Mouse (Mus musculus) kidney, embryonic 15.5 days (tissue): ENCODE measurements around the gene Gm14137. TPM values are rescaled to one million over a fixed set of nuclear protein-coding genes. Genes with fewer than 3 reads are reported as not detected.

ENCODE experiments used
- ATAC-seq: fragments of 200-750 bp; cut with Nextera tagmentation; replicated peaks from 2 replicates; pipeline ENCODE4 v1.8.0; 2017; ENCODE audit warnings: moderate TSS enrichment; ENCODE audit not compliant: low FRiP score
- H3K27ac ChIP-seq: fragments of 300-500 bp; sonication (generic); 2 replicates; pipeline ENCODE4 v1.5.1; 2015; ENCODE audit warnings: mild to moderate bottlenecking, inconsistent platforms
- H3K27me3 ChIP-seq: fragments of 300-500 bp; sonication (generic); 2 replicates; pipeline ENCODE4 v1.6.1; 2015; ENCODE audit warnings: inconsistent platforms
- H3K36me3 ChIP-seq: fragments of 300-500 bp; sonication (generic); 2 replicates; pipeline ENCODE4 v1.6.1; 2015; ENCODE audit warnings: inconsistent platforms
- H3K4me1 ChIP-seq: fragments of 300-500 bp; sonication (generic); 2 replicates; pipeline ENCODE4 v1.6.1; 2015; ENCODE audit warnings: inconsistent platforms
- H3K4me2 ChIP-seq: fragments of 300-500 bp; sonication (generic); 2 replicates; pipeline ENCODE4 v1.6.1; 2015; ENCODE audit warnings: moderate library complexity, mild to moderate bottlenecking, inconsistent platforms
- H3K4me3 ChIP-seq: fragments of 300-500 bp; sonication (generic); replicated peaks from 2 replicates; pipeline ENCODE4 v1.5.1; 2015; ENCODE audit warnings: mild to moderate bottlenecking, inconsistent platforms
- H3K9ac ChIP-seq: fragments of 300-500 bp; sonication (generic); 2 replicates; pipeline ENCODE4 v1.6.1; 2015; ENCODE audit warnings: mild to moderate bottlenecking, inconsistent platforms
- H3K9me3 ChIP-seq: fragments of 300-500 bp; sonication (generic); replicated peaks from 2 replicates; pipeline ENCODE4 v1.6.1; 2016; ENCODE audit warnings: inconsistent platforms
- WGBS: fragments of 180-500 bp; shearing (Covaris S2); methylation state at CpG from one replicate; pipeline ENCODE4 v1.1.7; 2015; ENCODE audit warnings: mixed read lengths; 5-methylcytosine and 5-hydroxymethylcytosine counted together
- polyA plus RNA-seq: library from polyadenylated mRNA; unstranded; fragments of >200 nt; fragmentation: Nextera tagmentation; extraction: Ambion mirVana; gene quantifications from 2 replicates; pipeline ENCODE4 v1.2.1, GENCODE M21; 2015

Gene Gm14137
- polyA plus RNA-seq, 1 experiment from 2014 or later = 0.81 TPM

GRCm38 (mm10) chr2:119157836-119158235 lies 16.5 kb upstream of the Gm14137 start:
- ATAC-seq = no peak
- Histone ChIP-seq H3K36me3 (peaks cover 16% of the 10 kb centered on the region), H3K4me3 (no peak overlapping the region), H3K27me3 (0 out of 2 replicates have a peak, but pooled peaks cover 4% of the 10 kb centered on the region), H3K4me2 (peak overlapping the region; percentile 88; the same call in 1 of the 2 replicates), H3K9me3 (no peaks in the 10 kb centered on the region), H3K4me1 (peaks cover 18% of the 10 kb centered on the region), H3K27ac (no peak overlapping the region), H3K9ac (no peak overlapping the region)

GRCm38 (mm10) chr2:119161247-119161646 lies 13.1 kb upstream of the Gm14137 start:
- Histone ChIP-seq H3K27me3 (peaks cover 13% of the 10 kb centered on the region), H3K36me3 (no peaks in the 10 kb centered on the region), H3K4me2 (no peak overlapping the region), H3K4me3 (no peak overlapping the region), H3K9ac (no peak overlapping the region), H3K27ac (peak overlapping the region; percentile 59), H3K9me3 (no peaks in the 10 kb centered on the region), H3K4me1 (peaks cover 5% of the 10 kb centered on the region)
- WGBS = 39% methylated on average over 2 of the region's 2 CpGs
- ATAC-seq = no peak

GRCm38 (mm10) chr2:119163135-119163534 lies 11.2 kb upstream of the Gm14137 start:
- H3K4me3 ChIP-seq = no peak overlapping the region
- H3K4me1 ChIP-seq = peaks cover 16% of the 10 kb centered on the region
- 58% methylated on average over 3 of the region's 3 CpGs for WGBS
- no peak for ATAC-seq
- H3K36me3 ChIP-seq = no peaks in the 10 kb centered on the region
- no peaks in the 10 kb centered on the region for H3K9me3 ChIP-seq
- no peak overlapping the region for H3K9ac ChIP-seq
- H3K27me3 ChIP-seq = peaks cover 29% of the 10 kb centered on the region
- no peak overlapping the region for H3K27ac ChIP-seq
- no peak overlapping the region for H3K4me2 ChIP-seq

- Histone ChIP-seq H3K27ac (no peak overlapping the region), H3K4me3 (no peak overlapping the region), H3K4me1 (peaks cover 17% of the 10 kb centered on the region), H3K9me3 (no peaks in the 10 kb centered on the region), H3K27me3 (peaks cover 31% of the 10 kb centered on the region), H3K9ac (no peak overlapping the region), H3K4me2 (no peak overlapping the region), H3K36me3 (no peaks in the 10 kb centered on the region)
- ATAC-seq = no peak
- WGBS = 89% methylated on average over 4 of the region's 4 CpGs
Measured at GRCm38 (mm10) chr2:119163999-119164398, 10.3 kb upstream of the Gm14137 start.

- H3K36me3 ChIP-seq = no peaks in the 10 kb centered on the region
- no peak for ATAC-seq
- no peak overlapping the region for H3K27ac ChIP-seq
- peaks cover 17% of the 10 kb centered on the region for H3K4me1 ChIP-seq
- H3K27me3 ChIP-seq = peaks cover 31% of the 10 kb centered on the region
- no peaks in the 10 kb centered on the region for H3K9me3 ChIP-seq
- H3K4me3 ChIP-seq = no peak overlapping the region
- no peak overlapping the region for H3K4me2 ChIP-seq
- H3K9ac ChIP-seq = no peak overlapping the region
Measured at GRCm38 (mm10) chr2:119165401-119165800, 8.9 kb upstream of the Gm14137 start.

- peaks cover 27% of the 10 kb centered on the region for H3K27me3 ChIP-seq
- no peaks in the 10 kb centered on the region for H3K9me3 ChIP-seq
- peak; percentile 86 for ATAC-seq
- H3K36me3 ChIP-seq = no peaks in the 10 kb centered on the region
- H3K9ac ChIP-seq = peak within 1 kb of the TSS; percentile 42
- H3K27ac ChIP-seq = 0 out of 2 replicates have a peak within 1 kb of the TSS, but pooled peaks have one; percentile 41
- peak within 1 kb of the TSS; percentile 56 for H3K4me3 ChIP-seq
- H3K4me2 ChIP-seq = peak within 1 kb of the TSS; percentile 99
- under 1% methylated on average over 60 of the region's 60 CpGs for WGBS
- H3K4me1 ChIP-seq = peaks cover 27% of the 10 kb centered on the region
Measured at GRCm38 (mm10) chr2:119166901-119167865, 7.1 kb upstream of the Gm14137 start, which contains the start of gene Gchfr. Gene Gchfr, plus strand, starts transcription at chr2:119167773.

GRCm38 (mm10) chr2:119167866-119168256 lies 6.4 kb upstream of the Gm14137 start:
- Histone ChIP-seq H3K4me2 (peak overlapping the region; percentile 99), H3K4me3 (peak overlapping the region; percentile 56), H3K27me3 (peaks cover 27% of the 10 kb centered on the region), H3K4me1 (peaks cover 34% of the 10 kb centered on the region), H3K9ac (peak overlapping the region; percentile 42), H3K27ac (no peak overlapping the region), H3K9me3 (no peaks in the 10 kb centered on the region), H3K36me3 (no peaks in the 10 kb centered on the region)
- peak; percentile 16 for ATAC-seq
- WGBS = 4% methylated on average over 26 of the region's 26 CpGs

GRCm38 (mm10) chr2:119170282-119170681 lies 4.0 kb upstream of the Gm14137 start:
- 92% methylated on average over 2 of the region's 2 CpGs for WGBS

GRCm38 (mm10) chr2:119171574-119171973 lies 2.7 kb upstream of the Gm14137 start:
- peaks cover 17% of the 10 kb centered on the region for H3K27me3 ChIP-seq
- H3K9ac ChIP-seq = no peak overlapping the region
- WGBS = 49% methylated on average over 8 of the region's 8 CpGs
- H3K4me3 ChIP-seq = no peak overlapping the region
- ATAC-seq = no peak
- no peaks in the 10 kb centered on the region; the same call in 1 of the 2 replicates for H3K36me3 ChIP-seq
- H3K4me1 ChIP-seq = peaks cover 59% of the 10 kb centered on the region
- no peaks in the 10 kb centered on the region for H3K9me3 ChIP-seq
- no peak overlapping the region for H3K27ac ChIP-seq
- H3K4me2 ChIP-seq = no peak overlapping the region

More at GRCm38 (mm10) chr2:119170282-119170681, 4.0 kb upstream of the Gm14137 start:
- ATAC-seq = no peak
- Histone ChIP-seq H3K27ac (no peak overlapping the region), H3K4me3 (no peak overlapping the region), H3K4me1 (peaks cover 58% of the 10 kb centered on the region), H3K9ac (no peak overlapping the region), H3K36me3 (no peaks in the 10 kb centered on the region), H3K9me3 (no peaks in the 10 kb centered on the region), H3K4me2 (no peak overlapping the region), H3K27me3 (peaks cover 27% of the 10 kb centered on the region)

- peaks cover 8% of the 10 kb centered on the region for H3K27me3 ChIP-seq
- peak overlapping the region; percentile 43; the same call in 1 of the 2 replicates for H3K4me2 ChIP-seq
Measured at GRCm38 (mm10) chr2:119172446-119172845, 1.9 kb upstream of the Gm14137 start.

GRCm38 (mm10) chr2:119172862-119173576 lies 1.3 kb upstream of the Gm14137 start:
- H3K36me3 ChIP-seq = peaks cover 12% of the 10 kb centered on the region
- H3K4me3 ChIP-seq = no peak overlapping the region
- no peaks in the 10 kb centered on the region for H3K9me3 ChIP-seq
- peak; percentile 43 for ATAC-seq
- H3K27ac ChIP-seq = peak overlapping the region; percentile 81
- 9% methylated on average over 13 of the region's 13 CpGs for WGBS
- H3K4me2 ChIP-seq = peak overlapping the region; percentile 43
- peaks cover 3% of the 10 kb centered on the region for H3K27me3 ChIP-seq
- H3K4me1 ChIP-seq = peaks cover 45% of the 10 kb centered on the region
- 0 out of 2 replicates have a peak overlapping the region, but pooled peaks have one; percentile 8 for H3K9ac ChIP-seq

More at GRCm38 (mm10) chr2:119172446-119172845, 1.9 kb upstream of the Gm14137 start:
- H3K4me1 ChIP-seq = peaks cover 50% of the 10 kb centered on the region
- 0 out of 2 replicates have a peak overlapping the region, but pooled peaks have one; percentile 8 for H3K9ac ChIP-seq
- 89% methylated on average over 7 of the region's 7 CpGs for WGBS
- H3K4me3 ChIP-seq = no peak overlapping the region
- peaks cover 7% of the 10 kb centered on the region; the same call in 1 of the 2 replicates for H3K36me3 ChIP-seq
- peak overlapping the region; percentile 81 for H3K27ac ChIP-seq
- no peak for ATAC-seq
- no peaks in the 10 kb centered on the region for H3K9me3 ChIP-seq
